ENCODE assay signal across 17 mouse cellular contexts in genomic region chr3:107252035-107252434, GRCm38 (mm10). TPM values are rescaled to one million over a fixed set of nuclear protein-coding genes. Genes with fewer than 3 reads are reported as not detected.
A peak's percentile ranks its signal among the peaks of the same experiment; 100 is the strongest.
DNase-seq lines count a peak whose midpoint lies in the region; ATAC-seq and TF ChIP-seq lines count a peak whose summit lies in the region.
"Had no signal": no experiment of that assay in that cellular context is flagged by ENCODE, and none has a peak within 500 bp of the region (broad histone marks: within the 10 kb centered on the region; RNA-seq: fewer than 3 reads in every experiment).

No protein-coding gene starts in this region.

- no peaks in the 10 kb centered on the region for H3K27me3 ChIP-seq in lung, embryonic 15.5 days
- no peaks in the 10 kb centered on the region for H3K27me3 ChIP-seq in kidney, adult 2 months (replicated peaks; ENCODE audit: control insufficient read depth, insufficient read depth, low read length)
- H3K27me3 ChIP-seq: embryonic facial prominence, embryonic 13.5 days had no signal

- H3K27ac ChIP-seq in lung, embryonic 15.5 days, result no peak overlapping the region
- H3K27ac ChIP-seq in kidney, adult 2 months (ENCODE audit: insufficient read depth, low read depth, low read length), result no peak overlapping the region
- H3K27ac ChIP-seq: embryonic facial prominence, embryonic 13.5 days; hindbrain, embryonic 14.5 days; macrophage; neural tube, embryonic 13.5 days had no signal

- no peak overlapping the region for H3K9ac ChIP-seq in lung, embryonic 15.5 days
- H3K9ac ChIP-seq: embryonic facial prominence, embryonic 13.5 days; hindbrain, embryonic 14.5 days; neural tube, embryonic 13.5 days had no signal

- DNase-seq in embryo, embryonic 10 days (ENCODE audit: low spot score), result peak; percentile 14
- DNase-seq in embryo, embryonic 9.5 days (ENCODE audit: extremely low spot score), result no peak
- no peak for DNase-seq in lung, postnatal 14 days
- DNase-seq in kidney, adult 2 months, result peak; percentile 50
- peak; percentile 46 for DNase-seq in lung, postnatal 25 days (ENCODE audit: low spot score)
- no peak for DNase-seq in cerebellum, postnatal 4 days (ENCODE audit: low spot score in 2 of 2)
- no peak for DNase-seq in ovary, postnatal 10 days (ENCODE audit: low spot score)
- DNase-seq: cerebellum, adult 8-10 months; gastrocnemius, postnatal 10 days had no signal

- no peaks in the 10 kb centered on the region for H3K36me3 ChIP-seq in lung, embryonic 15.5 days
- no peaks in the 10 kb centered on the region for H3K36me3 ChIP-seq in kidney, adult 2 months (ENCODE audit: control insufficient read depth, insufficient read depth, low read length)
- H3K36me3 ChIP-seq: embryonic facial prominence, embryonic 13.5 days; neural tube, embryonic 13.5 days had no signal

- no peak overlapping the region for H3K4me3 ChIP-seq in lung, embryonic 15.5 days
- H3K4me3 ChIP-seq in kidney, adult 2 months (ENCODE audit: insufficient read depth, low read depth, low read length), result no peak overlapping the region
- H3K4me3 ChIP-seq: embryonic facial prominence, embryonic 13.5 days; neural tube, embryonic 13.5 days had no signal

- ATAC-seq in lung, embryonic 15.5 days (ENCODE audit: borderline replicate concordance, extremely low read depth, low FRiP score, low TSS enrichment), result peak; percentile 39; the same call in 1 of the 2 replicates
- ATAC-seq: forebrain, embryonic 14.5 days had no signal

- TF ChIP-seq POLR2A in kidney, adult 2 months (IDR thresholded peaks at IDR 0.05; ENCODE audit: low read depth, low read length), result no peak

- H3K4me2 ChIP-seq in lung, embryonic 15.5 days, result no peak overlapping the region
- H3K4me2 ChIP-seq: embryonic facial prominence, embryonic 13.5 days; hindbrain, embryonic 14.5 days; neural tube, embryonic 13.5 days had no signal

- TF ChIP-seq CTCF in kidney, adult 2 months (conservative IDR thresholded peaks at IDR 0.05; ENCODE audit: insufficient read depth, insufficient read length, low read depth, low read length), result no peak

- H3K9me3 ChIP-seq in lung, embryonic 15.5 days, result no peaks in the 10 kb centered on the region
- H3K9me3 ChIP-seq: embryonic facial prominence, embryonic 13.5 days; neural tube, embryonic 13.5 days had no signal

- 49% methylated on average over 4 of the region's 4 CpGs for WGBS in lung, embryonic 15.5 days
- WGBS in kidney, adult 2 months, result 49% methylated on average over 4 of the region's 4 CpGs

- no peaks in the 10 kb centered on the region for H3K4me1 ChIP-seq in lung, embryonic 15.5 days
- H3K4me1 ChIP-seq in kidney, adult 2 months (ENCODE audit: control insufficient read depth, insufficient read depth, low read length), result peaks cover 14% of the 10 kb centered on the region; the same call in 1 of the 2 replicates

RNA-seq across cellular contexts. Expression of gene Prok1, which starts 12.5 kb away (rescaled TPM):
- polyA plus RNA-seq in lung, embryonic 15.5 days (2015; fragmentation: Nextera tagmentation; extraction: Ambion mirVana), result not detected in 2 replicates
- 10.8 and 12.8 TPM in 2 replicates for polyA plus RNA-seq in kidney, adult 2 months (2012; rRNA removed)
- polyA plus RNA-seq: forebrain, embryonic 14.5 days; macrophage; neural tube, embryonic 13.5 days had no signal

RNA-seq across cellular contexts. Expression of gene A630076J17Rik, which starts 21.6 kb away (rescaled TPM):
- polyA plus RNA-seq in lung, embryonic 15.5 days (2015; fragmentation: Nextera tagmentation; extraction: Ambion mirVana), result 0.15 and 0.44 TPM in 2 replicates
- polyA plus RNA-seq in kidney, adult 2 months (2012; rRNA removed), result not detected in 2 replicates
- polyA plus RNA-seq: embryonic facial prominence, embryonic 13.5 days; forebrain, embryonic 14.5 days; hindbrain, embryonic 14.5 days; limb, embryonic 14.5 days; macrophage; midbrain, postnatal 0 days; neural tube, embryonic 13.5 days had no signal

RNA-seq across cellular contexts. Expression of gene Lamtor5, which starts 26.6 kb away (rescaled TPM):
- polyA plus RNA-seq in lung, embryonic 15.5 days (2015; fragmentation: Nextera tagmentation; extraction: Ambion mirVana), result 187 and 188 TPM in 2 replicates
- polyA plus RNA-seq in kidney, adult 2 months (2012; rRNA removed), result 225 and 280 TPM in 2 replicates

RNA-seq across cellular contexts. Expression of gene Cym, which starts 30.5 kb away (rescaled TPM):
- 93.2 and 98.0 TPM in 2 replicates for polyA plus RNA-seq in lung, embryonic 15.5 days (2015; fragmentation: Nextera tagmentation; extraction: Ambion mirVana)
- polyA plus RNA-seq in kidney, adult 2 months (2012; rRNA removed), result 1.9 and 2.4 TPM in 2 replicates
- polyA plus RNA-seq: forebrain, embryonic 14.5 days; hindbrain, embryonic 14.5 days; macrophage had no signal

RNA-seq across cellular contexts. Expression of gene Slc16a4, which starts 39.0 kb away (rescaled TPM):
- polyA plus RNA-seq in lung, embryonic 15.5 days (2015; fragmentation: Nextera tagmentation; extraction: Ambion mirVana), result 2.5 and 2.6 TPM in 2 replicates
- polyA plus RNA-seq in kidney, adult 2 months (2012; rRNA removed), result 48.2 and 50.8 TPM in 2 replicates
- polyA plus RNA-seq: macrophage had no signal

Comparison
In these comparisons a context has a peak if more than half of its experiments do, and no peak if none do; other contexts are left out.
1. DNase-seq: peak in embryo, embryonic 10 days (single experiment), kidney, adult 2 months (single experiment) and lung, postnatal 25 days (single experiment); none in embryo, embryonic 9.5 days (single experiment), lung, postnatal 14 days (single experiment), cerebellum, postnatal 4 days (0 of 2) and ovary, postnatal 10 days (single experiment).
2. RNA of gene Prok1, which starts 12.5 kb away (polyA plus RNA-seq): 10.8 to 12.8 TPM in kidney, adult 2 months; not detected in lung, embryonic 15.5 days; every median in the first group is over 10 times any median in the second.